Mouse (Mus musculus) limb, embryonic 12.5 days (tissue): ENCODE measurements around the gene Olfr507. TPM values are rescaled to one million over a fixed set of nuclear protein-coding genes. Genes with fewer than 3 reads are reported as not detected.

Experiments
- polyA plus RNA-seq: library from polyadenylated mRNA; unstranded; fragments of >200 nt; fragmentation: Nextera tagmentation; extraction: Ambion mirVana; gene quantifications from 2 replicates; pipeline ENCODE4 v1.2.1, GENCODE M21; 2016

The Olfr507 gene
- polyA plus RNA-seq, 1 experiment from 2014 or later: not detected

Other genes starting within 250 kb of the Olfr507 start
- not detected in 2 replicates for gene Olfr495, start 228.6 kb upstream of the Olfr507 start, polyA plus RNA-seq
- not detected in 2 replicates for gene Olfr497, start 201.4 kb upstream of the Olfr507 start, polyA plus RNA-seq
- gene Olfr498, start 156.5 kb upstream of the Olfr507 start, polyA plus RNA-seq: not detected in 2 replicates
- gene Olfr502, start 96.7 kb upstream of the Olfr507 start, polyA plus RNA-seq: not detected in 2 replicates
- not detected in 2 replicates for gene Olfr503, start 77.3 kb upstream of the Olfr507 start, polyA plus RNA-seq
- not detected in 2 replicates for gene Olfr504, start 56.0 kb upstream of the Olfr507 start, polyA plus RNA-seq
- not detected in 2 replicates for gene Olfr506, start 11.0 kb upstream of the Olfr507 start, polyA plus RNA-seq
- not detected in 2 replicates for gene Olfr508, start 8.2 kb downstream of the Olfr507 start, polyA plus RNA-seq
- gene Olfr509, start 30.1 kb downstream of the Olfr507 start, polyA plus RNA-seq: not detected in 2 replicates
- gene Olfr510, start 44.6 kb downstream of the Olfr507 start, polyA plus RNA-seq: not detected in 2 replicates
- not detected in 2 replicates for gene Olfr512, start 91.5 kb downstream of the Olfr507 start, polyA plus RNA-seq
- not detected in 2 replicates for gene Olfr513, start 129.2 kb downstream of the Olfr507 start, polyA plus RNA-seq
- not detected in 2 replicates for gene Olfr514, start 204.2 kb downstream of the Olfr507 start, polyA plus RNA-seq
- not detected in 2 replicates for gene Olfr516, start 228.7 kb downstream of the Olfr507 start, polyA plus RNA-seq